Mouse (Mus musculus) cerebellum, adult 8-10 months (tissue): ENCODE measurements around the gene Axin1.
"Not testable (repeated sequence)": the region's sequence is repeated elsewhere in the genome, so short reads cannot be mapped to it uniquely, and the experiment has no call there.

Source experiments
- DNase-seq: peaks from one replicate; pipeline ENCODE4 v3.0.0; 2022

Axin1 gene

DNA sequence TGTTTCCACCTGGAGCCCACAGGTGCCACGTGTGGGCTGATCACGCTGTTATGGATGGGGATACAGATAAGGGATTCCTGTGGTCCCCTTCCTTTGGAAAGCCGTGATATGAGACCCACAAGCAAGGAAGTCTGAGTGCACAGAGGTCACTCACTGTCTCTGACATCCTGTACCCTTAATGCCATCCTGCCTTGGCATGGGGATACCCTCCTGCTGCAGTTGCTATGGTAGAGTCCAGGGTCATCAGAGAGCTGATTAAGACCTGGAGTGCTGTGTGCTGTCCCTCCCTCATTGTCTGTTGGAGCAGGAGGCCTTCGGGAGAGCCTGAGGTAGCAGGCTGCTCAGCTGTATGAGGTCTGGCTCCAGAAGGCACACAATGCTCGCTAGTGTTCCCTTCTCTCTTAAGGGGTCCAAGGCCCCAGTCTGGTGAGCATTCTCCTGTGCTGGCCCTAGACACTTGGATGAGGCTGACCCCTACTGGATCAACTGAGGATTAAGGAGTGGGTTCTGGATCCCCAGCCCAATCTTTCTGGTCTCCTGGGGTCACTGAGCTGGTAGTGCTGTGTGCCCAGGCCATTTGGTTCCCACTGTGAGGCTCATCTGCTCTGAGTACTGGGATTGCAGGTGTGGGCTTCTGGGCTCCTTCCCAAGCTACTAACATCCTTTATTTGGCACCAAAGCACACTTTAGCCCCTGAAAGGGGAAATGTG is 15.9 kb upstream of the Axin1 start:
- DNase-seq: no peak

- peak; percentile 90 for DNase-seq
Measured at GRCm38 (mm10) chr17:26123267-26123684, 15.2 kb upstream of the Axin1 start, which contains the start of gene Mrpl28. Gene Mrpl28, plus strand, starts transcription at chr17:26123500.

DNA sequence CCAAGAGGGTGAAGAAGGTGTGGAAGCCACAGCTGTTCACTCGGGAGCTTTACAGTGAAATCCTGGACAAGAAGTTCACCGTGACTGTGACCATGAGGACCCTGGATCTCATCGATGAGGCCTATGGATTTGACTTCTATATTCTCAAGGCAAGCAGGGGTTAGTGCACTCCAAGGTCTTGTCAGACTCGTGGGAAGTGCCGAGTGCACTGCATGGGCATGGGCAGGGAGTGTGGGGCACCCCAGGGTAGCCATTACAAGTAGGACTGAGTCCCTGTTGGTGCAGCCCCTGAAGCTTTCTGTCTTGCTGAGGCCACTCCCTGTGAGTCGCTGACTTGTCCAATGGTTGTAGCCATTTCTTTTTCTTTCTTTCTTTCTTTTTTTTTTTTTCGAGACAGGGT is 13.9 kb upstream of the Axin1 start:
- DNase-seq: no peak

GRCm38 (mm10) chr17:26125226-26125625 is 13.3 kb upstream of the Axin1 start:
- DNase-seq: no peak

DNA sequence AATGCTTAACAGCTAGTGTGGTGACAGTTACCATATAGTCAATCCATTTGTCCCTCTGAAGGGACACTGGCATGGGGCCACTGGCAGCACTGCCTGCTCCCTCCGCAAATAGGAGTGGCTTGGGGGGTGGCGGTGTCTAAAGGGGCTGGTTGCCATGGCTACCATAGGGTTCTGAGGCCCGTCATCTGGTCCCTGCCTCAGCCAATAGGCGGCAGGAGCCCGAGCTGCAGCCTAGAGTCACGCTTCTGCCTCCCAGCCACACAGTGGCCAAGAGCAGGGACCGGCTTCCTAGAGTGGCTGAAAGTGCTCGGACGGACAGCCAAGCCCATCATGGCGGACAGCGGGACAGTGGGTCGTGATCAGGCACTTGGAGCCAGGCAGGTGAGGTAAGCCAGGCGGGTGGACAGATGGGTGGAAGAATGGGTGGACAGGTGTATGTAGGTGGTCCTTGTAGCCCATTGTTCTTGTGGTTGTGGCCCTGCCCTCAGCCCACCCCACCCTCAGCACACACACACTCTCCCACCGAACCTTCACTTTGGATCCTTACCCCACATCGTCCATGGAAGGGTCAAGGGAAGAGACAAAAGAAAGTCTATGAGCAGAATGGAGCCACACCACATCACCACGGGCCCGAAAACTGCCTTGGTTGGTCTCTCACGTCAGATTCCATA is 7.3 kb upstream of the Axin1 start:
- DNase-seq: no peak

DNA sequence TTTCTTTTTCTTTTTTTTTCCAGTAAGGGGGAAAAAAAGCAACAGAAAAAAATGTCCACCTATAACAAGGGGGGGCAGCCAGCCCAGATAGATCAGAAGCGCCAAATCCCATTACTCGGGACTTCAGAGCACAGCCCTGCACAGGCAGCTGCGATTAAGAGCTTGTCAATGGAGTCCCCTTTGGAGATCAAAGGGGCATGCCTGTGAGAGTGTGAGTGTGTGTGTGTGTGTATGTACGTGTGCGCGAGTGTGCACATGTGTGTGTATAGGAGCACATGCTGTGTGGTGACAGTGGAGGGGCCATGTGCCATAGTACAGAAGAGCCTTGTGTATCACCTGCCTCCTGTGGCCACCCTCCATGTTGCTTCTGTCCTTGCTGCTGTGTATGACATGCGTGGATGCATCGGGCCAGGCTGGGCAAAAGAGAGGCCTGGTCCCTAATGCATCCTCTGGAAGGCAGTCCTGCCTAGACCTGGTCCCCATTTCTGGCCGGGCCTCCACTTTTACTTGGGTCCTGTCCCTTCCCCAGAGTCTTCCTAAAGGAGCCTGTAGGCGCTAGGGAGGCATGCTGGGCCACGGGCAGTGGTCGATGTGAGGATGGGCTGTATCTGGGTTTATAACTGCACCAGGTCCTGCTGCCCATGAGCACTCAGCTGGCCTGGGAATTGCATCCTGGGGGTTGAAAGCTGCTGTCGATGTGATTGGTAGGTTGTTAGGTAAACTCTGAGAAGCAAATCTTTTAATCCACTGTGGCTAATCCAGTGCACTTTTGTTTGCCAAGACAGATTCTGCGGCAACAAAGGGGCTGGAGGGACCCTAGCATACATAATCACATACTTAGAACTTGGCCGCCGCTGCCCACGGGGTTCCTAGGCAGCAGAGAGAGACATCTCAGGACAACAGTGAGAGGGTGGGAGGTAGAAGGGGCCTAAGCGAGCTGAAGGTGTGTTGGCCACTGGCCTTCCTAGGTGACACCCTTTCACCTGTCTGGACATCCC is 6.3 kb upstream of the Axin1 start:
- DNase-seq: no peak

GRCm38 (mm10) chr17:26137106-26137750 is 1.3 kb upstream of the Axin1 start:
- DNase-seq: no peak

DNA sequence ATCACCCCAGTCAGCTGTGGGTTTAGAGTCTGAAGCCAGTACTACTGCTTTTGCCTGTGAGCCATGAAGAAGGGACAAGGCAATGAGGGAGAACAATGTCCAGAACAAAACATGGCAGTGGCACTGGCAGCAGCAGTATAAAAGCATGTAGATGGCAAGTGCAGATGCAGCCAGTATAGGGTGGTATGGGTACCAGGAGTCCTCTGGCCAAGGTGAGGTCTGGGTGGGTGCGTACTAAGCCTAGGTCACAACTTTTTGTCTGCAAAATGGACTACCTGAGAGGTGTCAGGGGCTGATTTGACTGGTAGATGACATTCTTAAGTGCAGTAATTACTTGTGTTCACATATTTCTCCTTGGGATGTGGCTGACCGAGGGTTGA is 747 bp upstream of the Axin1 start:
- no peak for DNase-seq

DNA sequence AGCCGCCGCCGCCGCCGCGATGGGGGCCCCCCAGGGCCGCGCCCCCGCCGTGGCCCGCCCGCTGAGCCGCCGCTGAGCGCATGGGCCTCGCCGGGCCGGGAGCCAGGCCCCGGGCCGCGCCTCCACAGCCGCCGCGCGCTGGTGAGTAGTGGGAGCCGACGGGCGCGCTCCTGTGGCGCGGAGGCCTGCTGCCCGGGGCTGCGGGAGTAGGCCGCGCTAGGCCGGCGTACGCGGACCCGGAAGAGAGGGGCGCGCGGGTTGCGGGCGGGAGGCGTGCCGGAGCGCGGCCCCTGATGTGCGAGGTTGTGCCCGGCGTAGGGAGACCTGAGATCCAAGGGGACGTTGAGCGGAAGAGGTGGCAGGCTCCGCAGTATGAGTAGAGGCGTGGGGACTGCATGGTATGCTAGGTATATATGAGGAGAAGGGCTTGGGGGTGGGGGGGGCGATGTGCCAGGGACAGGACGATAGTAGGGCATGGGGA is 453 bp downstream of the Axin1 start:
- no peak for DNase-seq

- no peak for DNase-seq
Measured at GRCm38 (mm10) chr17:26142796-26143195, 4.3 kb downstream of the Axin1 start.

DNA sequence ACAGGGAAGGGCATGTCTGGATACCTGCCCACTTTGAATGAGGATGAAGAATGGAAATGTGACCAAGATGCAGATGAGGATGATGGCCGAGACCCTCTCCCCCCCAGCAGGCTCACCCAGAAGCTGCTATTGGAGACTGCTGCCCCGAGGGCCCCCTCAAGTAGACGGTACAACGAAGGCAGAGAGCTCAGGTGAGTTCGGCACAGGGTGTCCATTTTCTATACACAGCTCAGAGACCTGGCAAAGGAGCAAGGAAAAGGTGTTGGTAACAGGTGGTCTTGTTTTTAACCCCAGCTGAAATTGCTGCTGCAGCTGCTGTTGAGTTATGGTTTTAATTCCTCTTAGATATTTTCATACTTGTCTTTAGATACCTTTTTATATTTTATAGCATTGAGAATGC is 4.9 kb downstream of the Axin1 start:
- DNase-seq: no peak

DNA sequence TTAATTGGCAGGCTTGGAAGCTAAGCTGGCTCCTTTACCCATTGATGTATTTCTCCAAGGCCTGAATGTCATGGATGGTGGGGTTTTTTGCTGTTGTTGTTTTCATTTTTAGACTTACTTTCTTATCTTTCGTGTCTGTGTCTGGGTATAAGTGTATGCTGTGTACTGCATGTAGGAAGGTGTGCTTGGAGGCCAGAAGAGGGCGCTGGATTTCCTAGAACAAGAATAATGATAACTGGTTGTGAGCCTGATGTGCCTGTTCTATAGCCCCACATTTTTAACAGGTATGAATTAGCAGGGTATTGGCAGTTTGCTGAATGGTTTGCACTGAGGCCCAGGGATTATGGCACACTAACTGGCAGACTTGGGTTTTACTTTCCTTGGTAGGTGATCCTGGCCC is 10.6 kb downstream of the Axin1 start:
- DNase-seq: no peak

- DNase-seq: no peak
Measured at GRCm38 (mm10) chr17:26151886-26152630, 13.6 kb downstream of the Axin1 start.

DNA sequence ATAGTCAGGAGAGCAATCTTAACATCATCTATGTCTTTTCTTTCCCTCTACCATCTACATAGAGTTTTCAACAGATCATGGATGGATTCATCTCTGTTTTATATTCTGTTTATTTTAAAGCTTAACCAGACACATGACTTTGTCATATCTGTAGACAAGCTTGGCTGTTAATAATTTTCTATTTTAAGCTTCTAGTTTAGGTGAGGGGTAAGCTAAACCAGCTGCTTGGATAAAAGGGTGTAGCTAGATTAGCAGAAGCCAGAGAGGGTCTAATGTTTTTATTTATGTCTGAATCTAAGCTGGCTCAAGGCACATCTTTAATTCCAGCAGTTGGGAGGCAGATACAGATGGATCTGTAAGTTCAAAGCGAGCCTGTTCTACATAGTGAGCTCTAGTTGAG is 24.2 kb downstream of the Axin1 start:
- DNase-seq: no peak

- DNase-seq: no peak
Measured at GRCm38 (mm10) chr17:26168039-26168438, 29.6 kb downstream of the Axin1 start.

DNA sequence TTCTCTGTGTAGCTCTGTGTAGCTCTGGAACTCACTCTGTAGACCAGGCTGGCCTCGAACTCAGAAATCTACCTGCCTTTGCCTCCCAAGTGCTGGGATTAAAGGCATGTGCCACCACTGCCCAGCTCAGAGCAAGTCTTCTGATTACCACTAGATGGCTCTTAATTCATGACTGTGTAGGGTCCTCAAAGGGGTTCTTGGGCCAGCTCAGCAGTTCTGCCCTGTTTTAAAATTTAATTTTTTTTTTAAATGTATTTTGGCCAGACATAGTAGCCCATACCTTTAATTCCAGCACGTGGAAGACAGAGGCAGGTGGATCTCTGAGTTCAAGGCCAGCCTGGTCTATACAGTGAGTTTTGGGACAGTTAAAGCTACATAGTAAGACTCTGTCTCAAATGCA is 36.8 kb downstream of the Axin1 start:
- DNase-seq: not testable (repeated sequence)

DNA sequence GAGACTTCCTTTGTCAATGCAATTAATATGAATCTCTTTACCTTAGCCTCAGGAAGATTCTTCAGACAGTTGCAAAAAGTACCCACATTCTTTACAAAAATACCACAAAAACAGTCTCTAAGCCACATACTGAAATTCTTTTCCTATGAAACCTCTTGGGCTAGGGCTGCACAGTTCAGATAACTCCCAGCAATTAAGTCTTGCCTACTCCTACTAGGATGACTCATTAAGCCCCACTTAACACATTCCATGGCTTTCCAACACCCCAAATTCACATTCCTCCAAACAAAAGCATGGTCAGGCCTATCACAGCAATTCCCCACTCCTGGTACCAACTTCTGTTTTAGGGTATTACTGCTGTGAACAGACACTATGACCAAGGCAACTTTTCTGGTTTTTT is 40.1 kb downstream of the Axin1 start:
- DNase-seq: no peak

DNA sequence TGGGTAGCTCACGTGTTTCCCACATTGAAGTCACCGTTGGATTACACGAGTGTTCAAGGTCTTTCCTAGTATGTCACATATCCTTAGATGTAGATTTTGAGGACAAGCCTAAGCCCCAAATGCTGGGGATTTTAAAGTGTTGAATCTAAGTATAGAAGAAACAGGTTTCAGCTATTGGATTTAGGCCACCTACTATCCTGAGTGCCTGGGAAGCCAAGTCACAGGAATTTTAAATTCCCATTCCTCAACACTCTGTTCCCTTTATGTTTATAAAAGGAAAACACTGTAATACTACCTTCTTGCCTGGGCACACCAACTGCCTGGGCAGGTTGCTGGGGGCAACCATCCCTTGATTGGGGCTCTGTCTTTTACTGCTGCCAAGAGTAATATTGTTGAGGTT is 42.7 kb downstream of the Axin1 start:
- DNase-seq: no peak

DNA sequence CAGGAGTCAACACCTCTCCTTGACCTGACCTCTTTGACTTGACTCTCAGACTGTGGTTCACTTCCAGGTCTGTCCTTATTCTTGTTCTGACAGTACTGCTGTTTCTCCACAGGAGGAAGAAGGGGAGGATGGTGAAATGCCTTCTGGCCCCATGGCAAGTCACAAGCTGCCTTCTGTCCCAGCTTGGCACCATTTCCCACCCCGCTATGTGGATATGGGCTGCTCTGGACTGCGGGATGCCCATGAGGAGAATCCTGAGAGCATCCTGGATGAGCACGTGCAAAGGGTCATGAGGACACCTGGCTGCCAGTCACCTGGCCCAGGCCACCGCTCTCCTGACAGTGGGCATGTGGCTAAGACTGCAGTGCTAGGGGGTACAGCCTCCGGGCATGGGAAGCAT is 49.1 kb downstream of the Axin1 start:
- no peak for DNase-seq

GRCm38 (mm10) chr17:26188091-26188805 is 49.8 kb downstream of the Axin1 start:
- DNase-seq: no peak

DNA sequence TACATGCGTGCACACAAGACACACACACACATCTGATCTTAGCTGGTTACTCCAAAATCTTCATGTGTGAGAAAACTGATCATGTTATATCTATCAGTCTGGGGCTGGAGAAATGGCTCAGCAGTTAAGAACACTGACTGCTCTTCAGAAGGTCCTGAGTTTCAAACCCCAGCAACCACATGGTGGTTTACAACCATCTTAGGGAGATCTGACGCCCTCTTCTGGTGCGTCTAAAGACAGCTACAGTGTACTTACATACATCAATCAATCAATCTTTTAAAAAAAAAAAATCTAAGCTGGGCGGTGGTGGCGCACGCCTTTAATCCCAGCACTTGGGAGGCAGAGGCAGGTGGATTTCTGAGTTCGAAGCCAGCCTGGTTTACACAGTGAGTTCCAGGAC is 53.0 kb downstream of the Axin1 start:
- DNase-seq: not testable (repeated sequence)
